Mouse (Mus musculus) right cerebral cortex, postnatal 36 days (tissue): ENCODE results near the gene Adamtsl2.

Experiments
- DNase-seq, 2 experiments: peaks; one replicate each; pipeline ENCODE4 v3.0.0; 2022; ENCODE audit warnings: low spot score in 2 of 2, mixed read lengths in 1 of 2

Gene Adamtsl2

GRCm38 (mm10) chr2:27079152-27079584, at the start of gene Adamtsl2:
Adamtsl2 (plus strand) TSS chr2:27079379.
- no peak for DNase-seq

GRCm38 (mm10) chr2:27032361-27032760, 46.8 kb upstream of the Adamtsl2 start:
- DNase-seq: no peak

GRCm38 (mm10) chr2:27036003-27036402, 43.2 kb upstream of the Adamtsl2 start:
- DNase-seq: no peak

- no peak for DNase-seq
Measured at GRCm38 (mm10) chr2:27037008-27037407, 42.2 kb upstream of the Adamtsl2 start.

GRCm38 (mm10) chr2:27038596-27038995, 40.6 kb upstream of the Adamtsl2 start:
- DNase-seq: no peak

GRCm38 (mm10) chr2:27039286-27039685, 39.9 kb upstream of the Adamtsl2 start:
- no peak for DNase-seq

GRCm38 (mm10) chr2:27042131-27042844, 36.9 kb upstream of the Adamtsl2 start:
- DNase-seq: no peak

- peak; percentile 79 to 84 for DNase-seq
Measured at GRCm38 (mm10) chr2:27043461-27043860, 35.7 kb upstream of the Adamtsl2 start.

GRCm38 (mm10) chr2:27044166-27044565, 35.0 kb upstream of the Adamtsl2 start:
- no peak for DNase-seq

- no peak for DNase-seq
Measured at GRCm38 (mm10) chr2:27044641-27045040, 34.5 kb upstream of the Adamtsl2 start.

GRCm38 (mm10) chr2:27045979-27046770, 33.0 kb upstream of the Adamtsl2 start:
- no peak for DNase-seq

GRCm38 (mm10) chr2:27049408-27049807, 29.8 kb upstream of the Adamtsl2 start:
- no peak for DNase-seq

- no peak for DNase-seq
Measured at GRCm38 (mm10) chr2:27058251-27058650, 20.9 kb upstream of the Adamtsl2 start.

- no peak for DNase-seq
Measured at GRCm38 (mm10) chr2:27058751-27059150, 20.4 kb upstream of the Adamtsl2 start.

GRCm38 (mm10) chr2:27059187-27059586, 20.0 kb upstream of the Adamtsl2 start:
- DNase-seq: no peak

GRCm38 (mm10) chr2:27067124-27067523, 12.1 kb upstream of the Adamtsl2 start:
- DNase-seq: no peak

GRCm38 (mm10) chr2:27067996-27068395, 11.2 kb upstream of the Adamtsl2 start:
- DNase-seq: no peak

- no peak for DNase-seq
Measured at GRCm38 (mm10) chr2:27069646-27070045, 9.5 kb upstream of the Adamtsl2 start.

GRCm38 (mm10) chr2:27070247-27070813, 8.8 kb upstream of the Adamtsl2 start:
- DNase-seq: no peak

- DNase-seq: peak; percentile 85 to 87
Measured at GRCm38 (mm10) chr2:27071137-27071536, 8.0 kb upstream of the Adamtsl2 start.

- no peak for DNase-seq
Measured at GRCm38 (mm10) chr2:27071978-27072377, 7.2 kb upstream of the Adamtsl2 start, which contains the start of gene Mymk. Mymk (minus strand) TSS chr2:27072179.

GRCm38 (mm10) chr2:27073407-27073806, 5.8 kb upstream of the Adamtsl2 start:
- DNase-seq: no peak

- DNase-seq: no peak
Measured at GRCm38 (mm10) chr2:27074804-27075203, 4.4 kb upstream of the Adamtsl2 start.
